Mouse (Mus musculus) liver, adult 2 months (tissue): ENCODE measurements around the gene Tex14.

Source experiments
- CTCF ChIP-seq: fragments of 200-500 bp; IDR thresholded peaks from 2 replicates; pipeline ENCODE4 v1.5.1; 2011; ENCODE audit warnings: low read depth, low read length, control low read depth
- POLR2A ChIP-seq: fragments of 200-500 bp; IDR thresholded peaks from 2 replicates; pipeline ENCODE4 v1.6.1; 2011; ENCODE audit warnings: low read length, control low read depth; ENCODE audit not compliant: insufficient read depth; ENCODE audit errors: extremely low read depth

DNA sequence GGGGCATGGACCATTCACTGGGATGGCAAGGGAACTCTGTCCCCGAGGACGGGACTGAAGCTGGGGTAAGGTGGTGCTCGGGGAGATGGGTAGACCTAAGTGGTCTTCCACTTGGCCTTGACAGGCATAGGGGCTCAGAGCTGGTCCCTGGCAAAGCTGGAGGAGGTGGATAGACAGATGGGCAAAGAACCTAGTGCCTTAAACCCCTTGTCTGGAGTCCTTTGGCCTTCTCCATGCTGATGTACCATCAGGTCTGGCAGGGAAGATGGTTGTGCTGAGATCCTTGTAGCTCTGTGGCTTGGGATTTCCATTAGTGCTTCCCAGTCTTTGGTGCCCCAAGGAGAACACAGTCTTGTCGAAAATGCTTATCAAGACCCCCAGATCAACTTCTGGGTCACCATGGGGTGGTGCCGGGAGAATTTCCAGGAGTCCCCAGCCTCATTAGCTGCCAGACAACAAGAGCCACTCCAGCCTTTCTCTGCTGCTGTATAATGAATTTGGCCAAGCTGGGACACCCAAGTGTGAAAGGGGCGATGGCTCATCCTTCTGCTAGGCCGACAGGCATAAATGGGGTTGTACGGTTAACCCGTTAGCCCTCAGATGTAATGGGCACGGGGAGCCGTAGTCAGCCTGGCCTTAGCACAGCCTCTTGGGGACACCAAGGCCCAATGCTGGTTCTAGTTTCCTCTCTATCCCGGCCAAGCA is 176.4 kb downstream of the Tex14 start:
- no peak for TF ChIP-seq CTCF
- TF ChIP-seq POLR2A, result no peak
